Mouse (Mus musculus): ENCODE measurements around the gene Tmem37. TPM values are rescaled to one million over a fixed set of nuclear protein-coding genes. Genes with fewer than 3 reads are reported as not detected.

Tmem37 gene
- polyA plus RNA-seq, 1 experiment from 2014 or later = 6.2 TPM

GRCm38 (mm10) chr1:120085696-120086095 lies 11.8 kb upstream of the Tmem37 start:
- WGBS = 69% methylated on average over 3 of the region's 3 CpGs
- no peaks in the 10 kb centered on the region for H3K27me3 ChIP-seq
- H3K9ac ChIP-seq (replicated peaks) = no peak overlapping the region
- H3K9me3 ChIP-seq = no peaks in the 10 kb centered on the region
- no peaks in the 10 kb centered on the region for H3K36me3 ChIP-seq
- no peak overlapping the region for H3K4me2 ChIP-seq (replicated peaks)
- H3K4me1 ChIP-seq (replicated peaks) = no peaks in the 10 kb centered on the region
- ATAC-seq = no peak
- H3K4me3 ChIP-seq (replicated peaks) = no peak overlapping the region
- H3K27ac ChIP-seq = no peak overlapping the region

- 71% methylated on average over 5 of the region's 5 CpGs for WGBS
- no peak overlapping the region for H3K4me2 ChIP-seq (replicated peaks)
- no peaks in the 10 kb centered on the region for H3K36me3 ChIP-seq
- no peak overlapping the region for H3K4me3 ChIP-seq (replicated peaks)
- ATAC-seq = no peak
- no peak overlapping the region for H3K27ac ChIP-seq
- no peaks in the 10 kb centered on the region for H3K27me3 ChIP-seq
- H3K4me1 ChIP-seq (replicated peaks) = no peaks in the 10 kb centered on the region
- H3K9me3 ChIP-seq = no peaks in the 10 kb centered on the region
- H3K9ac ChIP-seq (replicated peaks) = no peak overlapping the region
Measured at GRCm38 (mm10) chr1:120083921-120084517, 10.1 kb upstream of the Tmem37 start.

DNA sequence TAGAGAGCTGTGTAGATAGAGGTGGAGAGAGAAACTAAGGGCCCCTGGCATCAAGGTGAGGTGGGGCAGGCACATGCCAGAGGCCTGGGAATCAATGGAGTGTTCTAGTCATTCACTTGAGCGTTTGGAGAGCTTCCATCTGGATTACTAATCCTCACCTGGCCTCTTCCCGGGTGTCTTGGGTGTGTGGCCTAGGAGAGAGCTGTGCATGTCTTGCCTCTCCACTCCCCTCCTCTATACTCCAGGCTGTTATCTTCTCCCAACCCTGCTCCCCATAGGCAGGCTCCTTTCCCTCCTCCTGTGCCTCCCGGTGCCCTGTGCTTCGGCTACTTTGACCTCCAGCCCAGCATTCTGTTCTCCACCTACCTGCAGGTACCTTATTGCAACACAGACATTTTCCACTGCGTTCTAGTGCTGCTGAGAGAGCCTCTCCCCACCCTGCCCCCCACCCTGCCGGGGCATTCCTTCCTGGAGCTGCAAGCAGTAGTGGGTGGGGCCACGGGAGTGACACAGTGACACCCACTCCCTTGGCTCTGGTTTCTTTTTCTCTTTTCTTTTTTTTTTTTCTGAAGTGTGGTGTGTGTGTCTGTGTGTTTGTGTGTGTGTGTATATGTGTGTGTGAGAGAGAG lies 9.2 kb upstream of the Tmem37 start:
- Histone ChIP-seq H3K4me2 (replicated peaks) (no peak overlapping the region), H3K9ac (replicated peaks) (no peak overlapping the region), H3K4me3 (replicated peaks) (no peak overlapping the region), H3K27ac (no peak overlapping the region), H3K36me3 (no peaks in the 10 kb centered on the region), H3K27me3 (no peaks in the 10 kb centered on the region), H3K4me1 (replicated peaks) (0 out of 2 replicates have a peak, but pooled peaks cover 2% of the 10 kb centered on the region), H3K9me3 (no peaks in the 10 kb centered on the region)
- 39% methylated on average over 7 of the region's 7 CpGs for WGBS
- ATAC-seq = no peak

DNA sequence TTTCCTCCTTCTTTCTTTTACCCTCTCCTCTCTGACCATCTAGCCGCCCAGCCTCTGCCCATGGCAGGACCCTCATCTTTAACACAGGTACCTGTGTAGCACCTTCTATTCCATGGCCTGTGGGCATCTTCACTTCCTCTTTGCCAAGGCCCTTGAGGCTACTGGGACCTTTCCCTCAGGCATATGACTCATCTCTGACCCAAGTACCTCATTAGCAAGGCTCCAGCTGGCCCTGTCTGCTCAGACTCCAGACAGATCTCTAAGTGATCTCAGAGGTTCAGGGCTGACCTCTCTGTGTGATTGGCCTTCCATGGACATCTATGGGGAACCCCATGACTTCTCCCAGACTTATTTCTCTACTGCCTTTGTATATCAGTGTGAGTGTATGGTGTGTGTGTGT lies 6.8 kb upstream of the Tmem37 start:
- peaks cover 6% of the 10 kb centered on the region; the same call in 1 of the 2 replicates for H3K27me3 ChIP-seq
- no peak for ATAC-seq
- no peaks in the 10 kb centered on the region for H3K36me3 ChIP-seq
- H3K27ac ChIP-seq = no peak overlapping the region
- H3K4me2 ChIP-seq (replicated peaks) = no peak overlapping the region
- H3K4me3 ChIP-seq (replicated peaks) = no peak overlapping the region
- 83% methylated on average over 1 of the region's 1 CpGs for WGBS
- no peak overlapping the region for H3K9ac ChIP-seq (replicated peaks)
- no peaks in the 10 kb centered on the region for H3K9me3 ChIP-seq
- 0 out of 2 replicates have a peak, but pooled peaks cover 5% of the 10 kb centered on the region for H3K4me1 ChIP-seq (replicated peaks)

GRCm38 (mm10) chr1:120077746-120078410 lies 4.0 kb upstream of the Tmem37 start:
- Histone ChIP-seq H3K4me2 (replicated peaks) (no peak overlapping the region), H3K36me3 (no peaks in the 10 kb centered on the region), H3K27me3 (peaks cover 34% of the 10 kb centered on the region), H3K9ac (replicated peaks) (no peak overlapping the region), H3K9me3 (no peaks in the 10 kb centered on the region), H3K4me1 (replicated peaks) (peaks cover 18% of the 10 kb centered on the region), H3K27ac (no peak overlapping the region), H3K4me3 (replicated peaks) (no peak overlapping the region)
- WGBS = 13% methylated on average over 9 of the region's 9 CpGs
- no peak for ATAC-seq

DNA sequence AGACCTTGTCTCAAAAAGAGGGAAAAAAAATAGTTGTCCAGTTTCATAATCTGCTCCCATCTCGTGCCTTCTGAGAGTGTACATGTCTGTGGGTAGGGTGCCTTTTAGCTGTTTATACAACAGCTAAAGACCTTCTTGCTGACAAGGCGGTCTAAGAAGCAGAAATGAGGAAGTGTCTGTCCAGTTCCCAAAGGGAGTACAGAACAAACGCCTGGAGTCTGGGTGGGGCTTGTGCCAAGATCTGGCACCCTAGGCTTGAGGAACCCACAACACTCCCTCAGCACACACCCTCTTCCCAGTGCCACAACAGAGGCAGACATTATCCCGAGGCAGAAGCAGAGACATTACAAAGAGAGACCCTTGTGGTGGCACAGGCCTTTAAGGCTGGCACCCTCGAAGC lies 1.6 kb upstream of the Tmem37 start:
- Histone ChIP-seq H3K27ac (no peak overlapping the region), H3K9ac (replicated peaks) (no peak overlapping the region), H3K27me3 (peaks cover 51% of the 10 kb centered on the region), H3K4me2 (replicated peaks) (no peak overlapping the region), H3K36me3 (no peaks in the 10 kb centered on the region), H3K4me3 (replicated peaks) (no peak overlapping the region), H3K9me3 (no peaks in the 10 kb centered on the region), H3K4me1 (replicated peaks) (peaks cover 20% of the 10 kb centered on the region)
- ATAC-seq = no peak
- WGBS = 81% methylated on average over 5 of the region's 5 CpGs

GRCm38 (mm10) chr1:120074931-120075330 lies 1.1 kb upstream of the Tmem37 start:
- H3K27ac ChIP-seq = no peak overlapping the region
- no peak for ATAC-seq
- no peaks in the 10 kb centered on the region for H3K9me3 ChIP-seq
- H3K36me3 ChIP-seq = no peaks in the 10 kb centered on the region
- no peak overlapping the region for H3K4me2 ChIP-seq (replicated peaks)
- peaks cover 51% of the 10 kb centered on the region for H3K27me3 ChIP-seq
- no peak overlapping the region for H3K9ac ChIP-seq (replicated peaks)
- 70% methylated on average over 4 of the region's 4 CpGs for WGBS
- H3K4me3 ChIP-seq (replicated peaks) = no peak overlapping the region
- H3K4me1 ChIP-seq (replicated peaks) = peaks cover 20% of the 10 kb centered on the region

- Histone ChIP-seq H3K27me3 (peaks cover 51% of the 10 kb centered on the region), H3K9ac (replicated peaks) (no peak overlapping the region), H3K4me1 (replicated peaks) (peaks cover 20% of the 10 kb centered on the region), H3K27ac (no peak overlapping the region), H3K36me3 (no peaks in the 10 kb centered on the region), H3K4me3 (replicated peaks) (no peak overlapping the region), H3K4me2 (replicated peaks) (peak overlapping the region; percentile 82; the same call in 1 of the 2 replicates), H3K9me3 (no peaks in the 10 kb centered on the region)
- ATAC-seq = peak; percentile 7; the same call in 1 of the 2 replicates
- 21% methylated on average over 4 of the region's 4 CpGs for WGBS
Measured at GRCm38 (mm10) chr1:120074307-120074702, 431 bp upstream of the Tmem37 start.

DNA sequence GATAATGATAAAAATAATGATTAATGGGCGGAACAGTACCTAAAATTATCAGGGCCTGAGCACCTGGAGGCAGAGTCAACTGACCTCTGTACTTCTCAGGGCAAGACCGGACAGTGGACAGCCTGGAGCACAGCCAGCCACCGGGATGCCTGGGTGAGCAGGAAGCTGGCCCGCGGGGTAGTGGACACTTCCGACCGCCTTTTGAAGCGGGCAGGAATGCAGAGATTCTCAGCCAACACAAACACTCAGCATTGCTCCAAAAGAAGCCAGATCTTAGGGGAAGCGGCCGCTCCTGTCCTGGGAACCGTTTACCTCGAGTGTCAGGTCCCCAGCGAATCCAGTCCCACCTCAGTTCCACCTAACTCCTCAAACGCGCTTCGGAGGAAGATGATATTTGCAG lies 974 bp downstream of the Tmem37 start:
- no peak overlapping the region for H3K9ac ChIP-seq (replicated peaks)

DNA sequence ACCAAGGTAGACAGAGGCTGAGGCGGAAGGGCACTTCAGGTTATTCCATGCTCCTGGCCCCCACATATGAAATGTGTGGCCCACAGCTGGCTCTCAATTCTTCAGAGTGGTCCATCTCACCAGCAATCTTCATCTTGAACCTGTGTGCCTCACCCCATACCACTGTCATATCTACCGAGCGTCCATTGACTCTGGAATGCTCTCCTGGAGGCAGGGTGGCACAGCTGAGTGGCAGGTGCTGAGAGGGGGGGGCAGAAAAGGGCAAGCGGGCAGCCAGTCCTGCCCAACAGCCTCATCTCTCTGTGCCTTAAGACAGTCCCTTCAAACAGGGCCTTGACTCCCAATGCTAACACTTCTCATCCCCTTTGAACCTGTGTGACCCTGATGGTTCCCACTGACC lies 2.7 kb downstream of the Tmem37 start:
- peaks cover 14% of the 10 kb centered on the region for H3K4me1 ChIP-seq (replicated peaks)
- H3K27ac ChIP-seq = no peak overlapping the region
- H3K9ac ChIP-seq (replicated peaks) = no peak overlapping the region
- 82% methylated on average over 4 of the region's 4 CpGs for WGBS
- H3K27me3 ChIP-seq = peaks cover 48% of the 10 kb centered on the region
- no peak overlapping the region for H3K4me3 ChIP-seq (replicated peaks)
- H3K36me3 ChIP-seq = no peaks in the 10 kb centered on the region
- H3K4me2 ChIP-seq (replicated peaks) = no peak overlapping the region
- no peaks in the 10 kb centered on the region for H3K9me3 ChIP-seq
- ATAC-seq = no peak

More for the DNA sequence above, 974 bp downstream of the Tmem37 start:
- Histone ChIP-seq H3K27me3 (peaks cover 51% of the 10 kb centered on the region), H3K36me3 (no peaks in the 10 kb centered on the region), H3K4me1 (replicated peaks) (peaks cover 16% of the 10 kb centered on the region), H3K4me3 (replicated peaks) (peak overlapping the region; percentile 43), H3K9me3 (no peaks in the 10 kb centered on the region), H3K4me2 (replicated peaks) (peak overlapping the region; percentile 82), H3K27ac (no peak overlapping the region)
- ATAC-seq = no peak
- 14% methylated on average over 16 of the region's 16 CpGs for WGBS

GRCm38 (mm10) chr1:120070168-120070567 lies 3.7 kb downstream of the Tmem37 start:
- Histone ChIP-seq H3K9me3 (no peaks in the 10 kb centered on the region), H3K27me3 (peaks cover 41% of the 10 kb centered on the region), H3K36me3 (no peaks in the 10 kb centered on the region), H3K4me1 (replicated peaks) (peaks cover 14% of the 10 kb centered on the region), H3K4me3 (replicated peaks) (no peak overlapping the region), H3K4me2 (replicated peaks) (no peak overlapping the region), H3K9ac (replicated peaks) (no peak overlapping the region), H3K27ac (no peak overlapping the region)
- WGBS = 74% methylated on average over 6 of the region's 6 CpGs
- ATAC-seq = no peak

- WGBS = 79% methylated on average over 5 of the region's 5 CpGs
- no peak overlapping the region for H3K9ac ChIP-seq (replicated peaks)
- no peaks in the 10 kb centered on the region for H3K9me3 ChIP-seq
- H3K4me1 ChIP-seq (replicated peaks) = peaks cover 14% of the 10 kb centered on the region
- H3K4me3 ChIP-seq (replicated peaks) = no peak overlapping the region
- no peak overlapping the region for H3K27ac ChIP-seq
- no peaks in the 10 kb centered on the region for H3K36me3 ChIP-seq
- H3K4me2 ChIP-seq (replicated peaks) = no peak overlapping the region
- ATAC-seq = no peak
- H3K27me3 ChIP-seq = peaks cover 30% of the 10 kb centered on the region
Measured at GRCm38 (mm10) chr1:120069120-120069519, 4.8 kb downstream of the Tmem37 start.

Measured in midbrain, embryonic 13.5 days (tissue).